Mouse (Mus musculus) intestine, embryonic 15.5 days (tissue): ENCODE measurements around the gene Sytl3. TPM values are rescaled to one million over a fixed set of nuclear protein-coding genes. Genes with fewer than 3 reads are reported as not detected.
A peak's percentile ranks its signal among the peaks of the same experiment; 100 is the strongest.
"Not testable (repeated sequence)": the region's sequence is repeated elsewhere in the genome, so short reads cannot be mapped to it uniquely, and the experiment has no call there.

Experiments
- ATAC-seq: fragments of 200-750 bp; cut with Nextera tagmentation; 2 replicates; pipeline ENCODE4 v1.8.0; 2017; ENCODE audit warnings: moderate TSS enrichment, moderate library complexity
- H3K27ac ChIP-seq: fragments of 300-500 bp; sonication (generic); 2 replicates; pipeline ENCODE4 v1.5.1; 2015; ENCODE audit warnings: mild to moderate bottlenecking, inconsistent platforms
- H3K27me3 ChIP-seq: fragments of 300-500 bp; sonication (generic); replicated peaks from 2 replicates; pipeline ENCODE4 v1.6.1; 2015; ENCODE audit warnings: inconsistent platforms
- H3K36me3 ChIP-seq: fragments of 300-500 bp; sonication (generic); 2 replicates; pipeline ENCODE4 v1.6.1; 2015; ENCODE audit warnings: inconsistent platforms
- H3K4me1 ChIP-seq: fragments of 300-500 bp; sonication (generic); replicated peaks from 2 replicates; pipeline ENCODE4 v1.6.1; 2015; ENCODE audit warnings: inconsistent platforms
- H3K4me2 ChIP-seq: fragments of 300-500 bp; sonication (generic); replicated peaks from 2 replicates; pipeline ENCODE4 v1.6.1; 2015; ENCODE audit warnings: mild to moderate bottlenecking, inconsistent platforms
- H3K4me3 ChIP-seq: fragments of 300-500 bp; sonication (generic); replicated peaks from 2 replicates; pipeline ENCODE4 v1.5.1; 2015; ENCODE audit warnings: inconsistent platforms
- H3K9ac ChIP-seq: fragments of 300-500 bp; sonication (generic); 2 replicates; pipeline ENCODE4 v1.6.1; 2015; ENCODE audit warnings: inconsistent platforms
- H3K9me3 ChIP-seq: fragments of 300-500 bp; sonication (generic); 2 replicates; pipeline ENCODE4 v1.6.1; 2016; ENCODE audit warnings: inconsistent platforms
- WGBS: fragments of 180-500 bp; shearing (Covaris S2); methylation state at CpG from one replicate; pipeline ENCODE4 v1.1.7; 2015; 5-methylcytosine and 5-hydroxymethylcytosine counted together
- polyA plus RNA-seq: library from polyadenylated mRNA; unstranded; fragments of >200 nt; fragmentation: Nextera tagmentation; extraction: Ambion mirVana; gene quantifications from 2 replicates; pipeline ENCODE4 v1.2.1, GENCODE M21; 2015

The Sytl3 gene
- polyA plus RNA-seq, 1 experiment from 2014 or later, result 1.9 TPM

DNA sequence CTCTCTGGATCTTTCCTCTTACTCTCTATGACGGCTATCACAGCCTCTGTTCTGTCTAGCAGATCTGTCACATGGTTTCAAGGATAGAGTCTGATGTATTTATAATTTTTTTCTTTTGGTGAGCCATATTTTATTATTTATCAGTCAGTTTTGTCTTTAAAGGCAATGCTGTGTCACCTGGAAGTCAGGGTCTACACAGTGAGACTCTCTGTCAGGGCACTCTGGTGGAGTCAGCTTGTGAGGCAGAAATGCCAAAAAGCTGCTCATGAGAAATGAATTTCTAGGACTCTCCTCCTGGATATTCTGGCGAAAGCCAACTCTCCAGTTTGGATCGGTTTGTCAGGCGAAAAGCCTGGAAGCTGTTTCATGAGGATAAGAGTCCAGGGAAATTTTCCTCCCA, 23.1 kb upstream of the Sytl3 start:
- ATAC-seq, H3K27ac ChIP-seq, H3K4me3 ChIP-seq: not testable (repeated sequence)

DNA sequence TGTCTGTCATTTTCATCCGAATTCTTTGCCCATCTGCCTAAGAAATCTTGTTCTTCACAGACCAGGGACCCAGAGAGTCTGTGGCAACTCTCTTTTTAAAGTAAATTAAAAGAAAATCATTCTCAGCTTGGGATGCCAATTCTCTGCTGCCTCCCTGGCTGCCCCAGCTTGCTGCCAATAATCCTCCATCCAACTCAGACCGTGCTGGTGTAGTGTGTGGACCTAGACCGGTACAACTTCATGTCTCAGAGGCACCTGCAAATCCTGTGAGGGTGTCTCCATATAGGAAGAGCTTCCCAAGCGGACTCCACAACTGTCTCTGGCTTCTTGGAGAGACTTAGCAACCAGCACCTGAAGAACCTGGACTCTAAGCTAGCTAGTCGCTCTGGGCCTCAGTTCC, 22.0 kb upstream of the Sytl3 start:
- H3K9ac ChIP-seq, result no peak overlapping the region
- no peaks in the 10 kb centered on the region for H3K36me3 ChIP-seq
- H3K27me3 ChIP-seq, result no peaks in the 10 kb centered on the region
- H3K4me3 ChIP-seq, result no peak overlapping the region
- no peak overlapping the region for H3K4me2 ChIP-seq
- no peaks in the 10 kb centered on the region for H3K9me3 ChIP-seq
- ATAC-seq, result no peak
- WGBS, result 82% methylated on average over 5 of the region's 5 CpGs
- no peaks in the 10 kb centered on the region for H3K4me1 ChIP-seq
- no peak overlapping the region for H3K27ac ChIP-seq

More for the DNA sequence above, 23.1 kb upstream of the Sytl3 start:
- not testable (repeated sequence) for H3K9me3 ChIP-seq, H3K9ac ChIP-seq, H3K4me2 ChIP-seq, H3K4me1 ChIP-seq, H3K36me3 ChIP-seq, H3K27me3 ChIP-seq
- 86% methylated on average over 2 of the region's 4 CpGs for WGBS

DNA sequence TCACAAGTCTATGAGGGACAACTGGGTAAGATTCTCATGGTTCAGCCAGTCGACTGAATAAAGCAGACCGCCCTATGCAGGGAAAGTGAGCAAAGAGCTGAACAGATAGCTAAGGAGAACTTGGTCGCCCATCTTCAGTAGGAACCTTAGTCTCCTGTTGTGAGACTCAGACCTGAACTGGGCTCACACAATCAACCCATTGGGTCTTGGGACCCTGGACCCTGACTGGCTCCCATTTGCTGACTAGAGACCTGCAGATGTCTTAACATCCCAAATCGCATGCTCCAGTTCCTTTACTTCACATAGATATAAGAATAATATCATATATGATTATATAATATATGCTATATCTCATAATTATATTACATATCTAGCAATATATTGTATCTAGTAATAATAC, 21.5 kb upstream of the Sytl3 start:
- H3K9me3 ChIP-seq, H3K4me1 ChIP-seq, ATAC-seq, H3K36me3 ChIP-seq, H3K27me3 ChIP-seq, H3K4me3 ChIP-seq, H3K9ac ChIP-seq, H3K27ac ChIP-seq, H3K4me2 ChIP-seq: not testable (repeated sequence)
- WGBS, result 89% methylated on average over 4 of the region's 4 CpGs

DNA sequence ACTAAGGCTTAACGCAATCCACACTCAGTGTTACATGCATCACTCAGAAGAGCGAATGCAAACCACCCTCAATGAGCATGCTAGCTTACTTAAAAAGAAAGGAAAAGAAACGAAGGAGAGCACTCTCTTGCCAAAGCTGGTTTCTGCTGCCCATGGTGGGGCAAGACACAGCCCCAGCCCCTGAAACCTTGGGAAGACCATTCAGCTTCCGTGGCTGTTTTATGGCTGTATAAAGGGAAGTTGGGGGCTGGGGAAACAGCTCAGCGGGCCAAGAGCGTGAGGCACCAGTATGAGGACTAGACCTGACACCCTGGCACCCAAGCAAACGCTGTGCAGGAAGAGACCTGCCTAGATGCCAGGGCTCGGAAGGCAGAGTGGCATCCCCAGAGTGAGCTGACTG, 20.4 kb upstream of the Sytl3 start:
- not testable (repeated sequence) for H3K4me3 ChIP-seq, H3K27ac ChIP-seq, ATAC-seq, H3K27me3 ChIP-seq, H3K36me3 ChIP-seq, H3K9ac ChIP-seq, H3K4me1 ChIP-seq, H3K4me2 ChIP-seq, H3K9me3 ChIP-seq
- WGBS, result 88% methylated on average over 8 of the region's 8 CpGs

DNA sequence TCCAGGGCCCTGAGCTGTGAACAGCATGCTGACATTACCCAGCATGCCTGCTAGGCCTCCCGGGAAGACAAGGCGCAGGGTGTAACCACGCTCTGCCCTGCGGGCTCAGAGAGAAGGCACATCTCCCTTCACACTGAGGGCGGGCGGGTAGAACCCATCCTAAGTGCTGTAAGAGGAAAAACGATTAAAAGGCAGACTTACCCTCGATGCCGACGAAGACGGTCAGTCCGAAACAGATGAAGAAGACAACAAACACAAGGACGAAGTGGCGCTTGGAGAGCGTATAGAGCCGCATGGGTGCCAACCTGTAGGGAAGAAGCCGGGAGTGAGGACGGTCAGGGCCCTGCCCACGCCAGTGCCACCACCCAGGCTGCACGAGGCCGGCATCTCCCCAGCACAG, 19.4 kb upstream of the Sytl3 start:
- not testable (repeated sequence) for H3K36me3 ChIP-seq, ATAC-seq, H3K9me3 ChIP-seq, H3K4me2 ChIP-seq, H3K9ac ChIP-seq, H3K27me3 ChIP-seq, H3K4me1 ChIP-seq, H3K4me3 ChIP-seq, H3K27ac ChIP-seq
- WGBS, result 93% methylated on average over 15 of the region's 21 CpGs

DNA sequence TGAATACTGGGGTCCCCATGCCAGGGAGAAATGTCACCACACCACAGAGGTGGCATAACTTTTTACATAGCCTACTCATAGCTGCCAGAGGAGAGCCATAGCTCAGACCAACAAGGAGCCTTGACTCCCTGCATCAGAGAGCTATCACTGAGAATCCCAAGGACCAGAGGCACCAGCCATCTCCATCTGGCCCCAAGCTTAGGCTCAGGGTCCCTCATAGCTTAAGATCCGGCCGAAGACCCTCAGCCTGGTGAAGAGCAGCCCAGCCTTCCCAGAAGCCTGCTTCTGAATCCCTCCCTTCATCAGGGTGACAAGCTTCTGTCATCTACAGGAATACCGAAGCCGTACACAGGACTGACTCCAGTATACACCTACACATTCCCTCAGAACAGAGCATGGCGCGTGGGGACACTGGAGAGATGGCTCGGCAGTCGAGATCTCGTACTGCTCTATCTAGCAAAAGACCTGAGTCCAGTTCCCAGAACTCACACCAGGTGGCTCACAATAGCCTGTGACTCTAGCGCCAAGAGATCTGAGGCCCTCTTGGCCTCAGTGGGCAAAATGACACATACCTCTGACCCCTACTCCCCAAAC, 18.8 kb upstream of the Sytl3 start:
- not testable (repeated sequence) for H3K9ac ChIP-seq, H3K4me2 ChIP-seq, ATAC-seq, H3K9me3 ChIP-seq, H3K4me1 ChIP-seq, H3K27me3 ChIP-seq, H3K27ac ChIP-seq, H3K36me3 ChIP-seq, H3K4me3 ChIP-seq
- WGBS, result 92% methylated on average over 10 of the region's 10 CpGs

DNA sequence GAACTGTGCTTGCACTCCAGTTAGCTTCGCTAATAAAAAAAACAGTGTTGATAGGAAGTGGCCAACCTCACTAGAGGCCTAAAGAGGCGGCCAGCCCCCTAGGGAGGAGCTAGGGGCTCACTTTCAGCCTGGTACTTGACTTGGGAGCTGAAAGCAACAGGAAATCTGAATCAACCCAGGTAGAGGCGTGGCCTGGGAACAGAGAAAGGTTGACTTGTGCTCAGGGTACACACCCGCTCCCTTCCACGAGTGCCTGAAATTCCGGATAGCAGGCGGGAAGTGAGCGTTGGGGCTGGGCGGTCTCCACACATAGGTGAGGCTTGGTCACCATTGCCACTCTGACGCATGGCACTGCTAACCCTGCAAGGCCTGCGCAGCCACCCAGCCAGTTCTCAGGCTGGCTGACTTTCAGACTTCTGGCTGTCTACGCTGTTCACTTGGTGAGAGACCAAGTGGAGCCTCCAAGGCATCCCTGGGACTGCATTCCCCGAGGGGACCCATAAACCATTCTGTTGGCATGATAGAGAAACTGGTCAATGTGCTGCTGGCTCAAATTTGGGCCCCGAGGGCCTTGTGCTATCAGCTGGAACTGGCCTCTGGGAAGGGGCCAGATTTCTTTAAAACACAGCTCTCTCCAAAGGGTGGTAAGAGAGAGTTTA, 18.0 kb upstream of the Sytl3 start:
- ATAC-seq, result peak; percentile 87
- H3K27ac ChIP-seq, H3K9ac ChIP-seq, H3K4me1 ChIP-seq, H3K27me3 ChIP-seq, H3K36me3 ChIP-seq, H3K4me3 ChIP-seq, H3K9me3 ChIP-seq, H3K4me2 ChIP-seq: not testable (repeated sequence)
- WGBS, result 70% methylated on average over 14 of the region's 14 CpGs

DNA sequence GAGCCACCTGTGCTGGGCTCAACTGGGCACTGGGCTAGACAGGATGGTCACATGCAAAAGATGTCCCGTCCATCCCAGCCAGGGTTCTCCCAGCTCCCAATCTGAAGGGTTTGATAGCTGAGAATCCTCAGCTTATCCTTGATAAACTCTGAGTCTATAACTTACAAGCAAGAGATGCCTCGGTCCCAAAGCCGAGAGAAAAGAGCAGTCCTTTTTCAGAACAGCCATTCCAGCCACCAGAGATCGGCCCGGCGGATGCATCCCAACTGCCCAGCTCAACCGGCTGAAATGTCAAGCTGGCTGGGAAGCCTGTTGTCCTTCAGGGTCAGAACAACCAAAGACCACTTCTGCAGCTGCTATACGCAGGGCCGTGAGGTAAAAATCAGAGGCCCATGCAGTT, 14.7 kb upstream of the Sytl3 start:
- 82% methylated on average over 9 of the region's 9 CpGs for WGBS
- not testable (repeated sequence) for H3K27ac ChIP-seq, H3K4me2 ChIP-seq, H3K36me3 ChIP-seq, H3K4me3 ChIP-seq, H3K4me1 ChIP-seq, H3K27me3 ChIP-seq, ATAC-seq, H3K9me3 ChIP-seq, H3K9ac ChIP-seq

DNA sequence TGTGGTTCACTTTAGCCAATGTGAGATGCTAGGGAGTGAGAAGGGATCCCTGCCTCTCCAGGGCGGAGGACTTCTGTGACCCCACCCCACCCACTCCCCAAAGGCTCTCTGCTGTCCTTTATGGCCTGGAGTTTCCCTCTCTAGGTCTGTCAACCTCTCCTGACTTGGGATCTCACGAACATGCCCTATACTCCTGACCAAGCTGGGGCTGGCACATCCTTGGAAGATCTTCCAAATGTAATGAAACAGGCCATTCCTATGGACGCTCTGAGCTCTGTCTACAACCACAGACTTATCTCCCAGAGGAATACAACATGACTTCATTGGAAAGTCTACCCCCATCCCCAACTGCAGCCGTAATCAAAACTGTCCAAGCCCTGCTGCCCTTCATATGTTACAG, 14.2 kb upstream of the Sytl3 start:
- not testable (repeated sequence) for H3K27ac ChIP-seq, H3K36me3 ChIP-seq, H3K4me2 ChIP-seq, H3K9me3 ChIP-seq, H3K9ac ChIP-seq, H3K4me3 ChIP-seq, H3K27me3 ChIP-seq, ATAC-seq, H3K4me1 ChIP-seq
- WGBS, result 91% methylated on average over 4 of the region's 4 CpGs

DNA sequence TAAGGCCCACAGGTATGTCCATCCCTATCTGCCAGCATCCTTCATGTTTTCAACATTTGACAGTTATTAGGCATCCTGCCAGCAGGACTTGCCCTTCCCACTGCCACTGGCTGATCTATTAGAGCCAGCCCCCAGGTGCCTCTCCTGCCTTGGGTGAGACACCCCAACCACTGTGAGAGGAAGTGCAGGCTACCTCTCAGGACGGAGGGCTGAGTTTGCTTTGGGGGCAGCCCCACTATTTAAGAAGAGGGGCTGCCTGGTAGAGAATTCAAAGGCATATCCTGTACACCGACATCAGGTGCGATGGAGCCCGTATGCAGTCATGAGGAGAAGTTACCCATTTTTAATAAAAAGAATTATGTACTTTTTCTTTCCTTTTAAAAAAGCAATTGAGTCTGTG, 13.2 kb upstream of the Sytl3 start:
- not testable (repeated sequence) for H3K4me3 ChIP-seq, H3K36me3 ChIP-seq, ATAC-seq, H3K27ac ChIP-seq, H3K4me1 ChIP-seq, H3K9ac ChIP-seq, H3K4me2 ChIP-seq, H3K9me3 ChIP-seq, H3K27me3 ChIP-seq
- 92% methylated on average over 4 of the region's 4 CpGs for WGBS

DNA sequence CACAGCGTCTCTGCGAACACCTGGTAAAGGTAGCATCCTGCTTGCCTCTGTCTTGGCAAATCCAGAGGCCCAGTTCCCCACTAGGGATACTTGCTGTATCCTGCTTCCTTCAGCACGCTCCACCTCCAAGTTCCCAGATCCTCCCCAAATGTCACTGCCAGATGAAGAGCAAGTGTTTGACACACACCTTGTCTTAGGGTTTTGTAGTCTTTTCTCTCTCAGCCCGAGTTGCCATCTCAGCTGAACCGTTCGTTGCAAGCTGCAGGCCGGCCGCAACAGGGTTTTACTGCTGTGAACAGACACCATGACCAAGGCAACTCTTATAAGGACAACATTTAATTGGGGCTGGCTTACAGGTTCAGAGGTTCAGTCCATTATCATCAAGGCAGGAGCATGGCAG, 12.1 kb upstream of the Sytl3 start:
- ATAC-seq, H3K4me3 ChIP-seq, H3K4me1 ChIP-seq, H3K4me2 ChIP-seq, H3K9me3 ChIP-seq, H3K36me3 ChIP-seq, H3K9ac ChIP-seq, H3K27ac ChIP-seq, H3K27me3 ChIP-seq: not testable (repeated sequence)
- 96% methylated on average over 8 of the region's 8 CpGs for WGBS

DNA sequence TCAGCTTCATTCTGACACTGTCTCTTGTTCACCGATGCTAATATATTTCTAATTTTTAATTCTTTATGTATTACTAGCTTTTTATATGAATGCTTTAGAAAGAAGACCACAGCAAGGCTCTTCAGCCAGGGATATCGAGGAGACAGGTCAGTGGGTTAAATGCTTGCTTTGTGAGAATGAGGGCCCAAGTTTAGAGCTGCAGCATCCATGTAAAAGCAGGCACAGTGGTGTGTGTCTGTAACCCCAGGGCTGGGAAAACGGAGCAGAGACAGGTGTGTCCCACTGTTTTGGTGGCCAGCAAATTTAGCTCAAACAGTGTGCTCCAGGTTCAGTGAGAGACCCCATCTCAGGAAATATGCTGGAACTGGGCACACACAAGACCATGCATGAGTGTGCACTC, 11.4 kb upstream of the Sytl3 start:
- not testable (repeated sequence) for H3K27me3 ChIP-seq, H3K27ac ChIP-seq, H3K4me3 ChIP-seq, H3K9me3 ChIP-seq, H3K9ac ChIP-seq, H3K36me3 ChIP-seq, H3K4me1 ChIP-seq, H3K4me2 ChIP-seq, ATAC-seq
- WGBS, result 94% methylated on average over 2 of the region's 3 CpGs

DNA sequence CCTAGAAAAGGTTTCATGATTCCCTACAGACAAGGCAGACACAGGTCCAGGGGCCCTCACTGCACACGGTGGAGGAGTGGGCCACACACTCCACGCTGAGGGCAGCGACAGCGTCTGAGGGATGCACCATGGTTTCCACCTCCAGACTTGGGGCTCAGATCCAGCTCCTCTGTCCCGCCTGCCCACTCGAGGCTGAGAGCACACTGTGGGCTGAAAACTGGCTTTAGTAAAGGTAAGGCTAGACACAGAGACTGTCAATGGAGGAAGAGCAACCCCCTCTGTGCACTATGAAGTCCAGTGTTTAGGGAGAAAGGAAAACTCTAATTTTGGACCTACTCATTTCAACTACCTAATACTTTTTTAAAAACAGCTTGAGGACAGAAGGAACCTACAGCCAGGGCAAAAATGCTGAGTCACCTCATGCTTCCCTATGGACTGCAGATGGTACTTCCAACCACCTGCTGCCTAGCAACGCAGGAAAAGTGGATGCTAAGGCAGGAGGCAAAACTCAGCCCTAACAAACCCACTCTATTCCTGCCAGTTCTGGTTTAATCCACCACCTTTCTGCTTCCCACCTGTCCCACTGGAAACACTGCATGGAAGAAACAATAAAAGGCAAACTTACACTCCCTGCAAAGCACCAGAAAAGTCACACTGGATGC, 7.9 kb upstream of the Sytl3 start:
- H3K4me2 ChIP-seq, H3K27me3 ChIP-seq: not testable (repeated sequence)

More for the DNA sequence above, 7.9 kb upstream of the Sytl3 start:
- not testable (repeated sequence) for H3K36me3 ChIP-seq, H3K9me3 ChIP-seq, H3K4me1 ChIP-seq, ATAC-seq, H3K9ac ChIP-seq, H3K27ac ChIP-seq, H3K4me3 ChIP-seq
- 86% methylated on average over 5 of the region's 7 CpGs for WGBS
